Mouse (Mus musculus): ENCODE measurements around the gene Col4a3. TPM values are rescaled to one million over a fixed set of nuclear protein-coding genes. Genes with fewer than 3 reads are reported as not detected.

Col4a3 gene
- polyA plus RNA-seq, 1 experiment, result not detected

- H3K9me3 ChIP-seq (replicated peaks; ENCODE audit: control insufficient read depth, insufficient read depth, low read length, poor library complexity, severe bottlenecking), result no peaks in the 10 kb centered on the region
- TF ChIP-seq CTCF (IDR thresholded peaks at IDR 0.05; ENCODE audit: low read depth, low read length) (no peak), EP300 (IDR thresholded peaks at IDR 0.05; ENCODE audit: insufficient read depth, low read depth, low read length) (no peak), POLR2A (IDR thresholded peaks at IDR 0.05; ENCODE audit: insufficient read depth, low read length) (no peak)
- no peak overlapping the region for H3K27ac ChIP-seq (ENCODE audit: insufficient read depth, low read length)
- H3K27me3 ChIP-seq (ENCODE audit: control insufficient read depth, insufficient read depth, low read length, poor library complexity, severe bottlenecking), result no peaks in the 10 kb centered on the region
- no peak overlapping the region for H3K4me3 ChIP-seq (ENCODE audit: low read depth, low read length)
- H3K4me1 ChIP-seq (ENCODE audit: control insufficient read depth, insufficient read depth, low read length), result no peaks in the 10 kb centered on the region
- H3K9ac ChIP-seq (ENCODE audit: low read depth, poor library complexity, severe bottlenecking), result no peak overlapping the region
- no peaks in the 10 kb centered on the region for H3K36me3 ChIP-seq (ENCODE audit: control insufficient read depth, insufficient read depth, low read length, poor library complexity, severe bottlenecking)
Observed at GRCm38 (mm10) chr1:82656452-82656851, 69.7 kb downstream of the Col4a3 start.

GRCm38 (mm10) chr1:82662269-82662668 is 75.5 kb downstream of the Col4a3 start:
- no peak overlapping the region for H3K4me3 ChIP-seq (ENCODE audit: low read depth, low read length)
- H3K36me3 ChIP-seq (ENCODE audit: control insufficient read depth, insufficient read depth, low read length, poor library complexity, severe bottlenecking), result no peaks in the 10 kb centered on the region
- H3K9ac ChIP-seq (ENCODE audit: low read depth, poor library complexity, severe bottlenecking), result no peak overlapping the region
- no peaks in the 10 kb centered on the region for H3K9me3 ChIP-seq (replicated peaks; ENCODE audit: control insufficient read depth, insufficient read depth, low read length, poor library complexity, severe bottlenecking)
- H3K4me1 ChIP-seq (ENCODE audit: control insufficient read depth, insufficient read depth, low read length), result no peaks in the 10 kb centered on the region
- H3K27ac ChIP-seq (ENCODE audit: insufficient read depth, low read length), result no peak overlapping the region
- H3K27me3 ChIP-seq (ENCODE audit: control insufficient read depth, insufficient read depth, low read length, poor library complexity, severe bottlenecking), result no peaks in the 10 kb centered on the region
- TF ChIP-seq CTCF (IDR thresholded peaks at IDR 0.05; ENCODE audit: low read depth, low read length), result no peak
- TF ChIP-seq POLR2A (IDR thresholded peaks at IDR 0.05; ENCODE audit: insufficient read depth, low read length), result no peak
- no peak for TF ChIP-seq EP300 (IDR thresholded peaks at IDR 0.05; ENCODE audit: insufficient read depth, low read depth, low read length)

GRCm38 (mm10) chr1:82663522-82663921 is 76.8 kb downstream of the Col4a3 start:
- Histone ChIP-seq H3K9me3 (replicated peaks; ENCODE audit: control insufficient read depth, insufficient read depth, low read length, poor library complexity, severe bottlenecking) (no peaks in the 10 kb centered on the region), H3K36me3 (ENCODE audit: control insufficient read depth, insufficient read depth, low read length, poor library complexity, severe bottlenecking) (no peaks in the 10 kb centered on the region)
- no peak for TF ChIP-seq EP300 (IDR thresholded peaks at IDR 0.05; ENCODE audit: insufficient read depth, low read depth, low read length)
- no peak for TF ChIP-seq CTCF (IDR thresholded peaks at IDR 0.05; ENCODE audit: low read depth, low read length)
- no peak for TF ChIP-seq POLR2A (IDR thresholded peaks at IDR 0.05; ENCODE audit: insufficient read depth, low read length)

GRCm38 (mm10) chr1:82686328-82686727 is 99.6 kb downstream of the Col4a3 start:
- TF ChIP-seq EP300 (IDR thresholded peaks at IDR 0.05; ENCODE audit: insufficient read depth, low read depth, low read length) (no peak), POLR2A (IDR thresholded peaks at IDR 0.05; ENCODE audit: insufficient read depth, low read length) (no peak), CTCF (IDR thresholded peaks at IDR 0.05; ENCODE audit: low read depth, low read length) (no peak)
- Histone ChIP-seq H3K27ac (ENCODE audit: insufficient read depth, low read length) (no peak overlapping the region), H3K9ac (ENCODE audit: low read depth, poor library complexity, severe bottlenecking) (no peak overlapping the region), H3K4me1 (ENCODE audit: control insufficient read depth, insufficient read depth, low read length) (no peaks in the 10 kb centered on the region), H3K4me3 (ENCODE audit: low read depth, low read length) (no peak overlapping the region), H3K36me3 (ENCODE audit: control insufficient read depth, insufficient read depth, low read length, poor library complexity, severe bottlenecking) (no peaks in the 10 kb centered on the region), H3K27me3 (ENCODE audit: control insufficient read depth, insufficient read depth, low read length, poor library complexity, severe bottlenecking) (no peaks in the 10 kb centered on the region), H3K9me3 (replicated peaks; ENCODE audit: control insufficient read depth, insufficient read depth, low read length, poor library complexity, severe bottlenecking) (no peaks in the 10 kb centered on the region)

More at GRCm38 (mm10) chr1:82663522-82663921, 76.8 kb downstream of the Col4a3 start:
- Histone ChIP-seq H3K27ac (ENCODE audit: insufficient read depth, low read length) (no peak overlapping the region), H3K9ac (ENCODE audit: low read depth, poor library complexity, severe bottlenecking) (no peak overlapping the region), H3K27me3 (ENCODE audit: control insufficient read depth, insufficient read depth, low read length, poor library complexity, severe bottlenecking) (no peaks in the 10 kb centered on the region), H3K4me1 (ENCODE audit: control insufficient read depth, insufficient read depth, low read length) (no peaks in the 10 kb centered on the region), H3K4me3 (ENCODE audit: low read depth, low read length) (no peak overlapping the region)

GRCm38 (mm10) chr1:82686866-82687265 is 100.1 kb downstream of the Col4a3 start:
- H3K27me3 ChIP-seq (ENCODE audit: control insufficient read depth, insufficient read depth, low read length, poor library complexity, severe bottlenecking), result no peaks in the 10 kb centered on the region
- no peak overlapping the region for H3K27ac ChIP-seq (ENCODE audit: insufficient read depth, low read length)
- H3K36me3 ChIP-seq (ENCODE audit: control insufficient read depth, insufficient read depth, low read length, poor library complexity, severe bottlenecking), result no peaks in the 10 kb centered on the region
- no peak overlapping the region for H3K9ac ChIP-seq (ENCODE audit: low read depth, poor library complexity, severe bottlenecking)
- no peaks in the 10 kb centered on the region for H3K4me1 ChIP-seq (ENCODE audit: control insufficient read depth, insufficient read depth, low read length)
- no peaks in the 10 kb centered on the region for H3K9me3 ChIP-seq (replicated peaks; ENCODE audit: control insufficient read depth, insufficient read depth, low read length, poor library complexity, severe bottlenecking)
- no peak overlapping the region for H3K4me3 ChIP-seq (ENCODE audit: low read depth, low read length)
- TF ChIP-seq POLR2A (IDR thresholded peaks at IDR 0.05; ENCODE audit: insufficient read depth, low read length) (no peak), CTCF (IDR thresholded peaks at IDR 0.05; ENCODE audit: low read depth, low read length) (no peak), EP300 (IDR thresholded peaks at IDR 0.05; ENCODE audit: insufficient read depth, low read depth, low read length) (no peak)

GRCm38 (mm10) chr1:82687931-82688330 is 101.2 kb downstream of the Col4a3 start:
- no peak overlapping the region for H3K4me3 ChIP-seq (ENCODE audit: low read depth, low read length)
- no peaks in the 10 kb centered on the region for H3K27me3 ChIP-seq (ENCODE audit: control insufficient read depth, insufficient read depth, low read length, poor library complexity, severe bottlenecking)
- TF ChIP-seq POLR2A (IDR thresholded peaks at IDR 0.05; ENCODE audit: insufficient read depth, low read length), result no peak
- no peak for TF ChIP-seq EP300 (IDR thresholded peaks at IDR 0.05; ENCODE audit: insufficient read depth, low read depth, low read length)
- TF ChIP-seq CTCF (IDR thresholded peaks at IDR 0.05; ENCODE audit: low read depth, low read length), result no peak
- H3K36me3 ChIP-seq (ENCODE audit: control insufficient read depth, insufficient read depth, low read length, poor library complexity, severe bottlenecking), result no peaks in the 10 kb centered on the region
- no peak overlapping the region for H3K9ac ChIP-seq (ENCODE audit: low read depth, poor library complexity, severe bottlenecking)
- H3K9me3 ChIP-seq (replicated peaks; ENCODE audit: control insufficient read depth, insufficient read depth, low read length, poor library complexity, severe bottlenecking), result no peaks in the 10 kb centered on the region
- no peaks in the 10 kb centered on the region for H3K4me1 ChIP-seq (ENCODE audit: control insufficient read depth, insufficient read depth, low read length)
- no peak overlapping the region for H3K27ac ChIP-seq (ENCODE audit: insufficient read depth, low read length)
